Comparison of ENCODE assay signal across 29 mouse cellular contexts in the genomic region with DNA sequence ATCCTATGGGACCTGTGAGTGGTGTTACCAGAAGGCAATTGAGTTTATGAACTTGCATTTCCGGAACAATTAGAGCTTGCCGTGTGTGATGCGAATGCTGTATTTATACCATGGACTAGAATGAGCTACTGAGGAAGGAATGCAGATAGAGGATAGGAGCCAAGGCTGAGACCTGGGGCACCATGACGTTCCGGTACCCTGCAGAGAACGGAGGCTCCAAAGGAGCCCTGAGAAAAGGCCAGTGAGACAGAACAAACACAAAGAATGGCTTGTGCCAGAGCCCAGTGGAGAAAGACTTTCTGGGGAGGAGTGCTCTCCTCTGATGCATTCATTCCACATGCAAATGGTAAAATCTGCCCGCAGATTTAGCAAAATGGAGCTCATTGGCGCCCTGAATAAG.
"Had no signal": no experiment of that assay in that cellular context is flagged by ENCODE, and none has a peak within 500 bp of the region (broad histone marks: within the 10 kb centered on the region; RNA-seq: fewer than 3 reads in every experiment).

No protein-coding gene starts in this region.

- H3K9me3 ChIP-seq: limb, embryonic 10.5 days; limb, embryonic 12.5 days; limb, embryonic 13.5 days; limb, embryonic 15.5 days; liver, embryonic 12.5 days; liver, embryonic 13.5 days; liver, embryonic 15.5 days; lung, embryonic 15.5 days; midbrain, embryonic 10.5 days; midbrain, embryonic 12.5 days; midbrain, embryonic 13.5 days; midbrain, embryonic 15.5 days had no signal

- H3K4me3 ChIP-seq: limb, embryonic 10.5 days; limb, embryonic 12.5 days; limb, embryonic 13.5 days; limb, embryonic 15.5 days; liver, embryonic 12.5 days; liver, embryonic 13.5 days; liver, embryonic 15.5 days; lung, embryonic 15.5 days; megakaryocyte, embryonic 14.5 days; midbrain, embryonic 10.5 days; midbrain, embryonic 12.5 days; midbrain, embryonic 13.5 days; midbrain, embryonic 15.5 days; myocyte had no signal

- DNase-seq: left cerebral cortex, postnatal 4 days; liver; liver, embryonic 13.5 days; liver, postnatal 0 days; lung, adult 18-20 months; lung, adult 2 months; lung, embryonic 14.5 days; lung, postnatal 10 days; lung, postnatal 14 days; lung, postnatal 36 days; lung, postnatal 4 days; midbrain, embryonic 14.5 days had no signal

- H3K4me1 ChIP-seq: limb, embryonic 12.5 days; limb, embryonic 15.5 days; liver, embryonic 12.5 days; liver, embryonic 13.5 days; liver, embryonic 15.5 days; lung, embryonic 15.5 days; megakaryocyte, embryonic 14.5 days; midbrain, embryonic 15.5 days had no signal

- H3K27me3 ChIP-seq: limb, embryonic 12.5 days; limb, embryonic 13.5 days; limb, embryonic 15.5 days; liver, embryonic 12.5 days; liver, embryonic 13.5 days; liver, embryonic 15.5 days; lung, embryonic 15.5 days; megakaryocyte, embryonic 14.5 days; midbrain, embryonic 15.5 days had no signal

- H3K36me3 ChIP-seq: limb, embryonic 10.5 days; limb, embryonic 12.5 days; limb, embryonic 13.5 days; limb, embryonic 15.5 days; liver, embryonic 12.5 days; liver, embryonic 13.5 days; liver, embryonic 15.5 days; lung, embryonic 15.5 days; midbrain, embryonic 10.5 days; midbrain, embryonic 12.5 days; midbrain, embryonic 13.5 days; midbrain, embryonic 15.5 days had no signal

- H3K4me2 ChIP-seq: limb, embryonic 12.5 days; limb, embryonic 13.5 days; limb, embryonic 15.5 days; liver, embryonic 11.5 days; liver, embryonic 12.5 days; liver, embryonic 13.5 days; liver, embryonic 15.5 days; lung, embryonic 14.5 days; lung, embryonic 15.5 days; midbrain, embryonic 11.5 days; midbrain, embryonic 12.5 days; midbrain, embryonic 13.5 days; midbrain, embryonic 15.5 days had no signal

- H3K9ac ChIP-seq: limb, embryonic 12.5 days; limb, embryonic 13.5 days; limb, embryonic 15.5 days; liver, embryonic 12.5 days; liver, embryonic 13.5 days; liver, embryonic 14.5 days; liver, embryonic 15.5 days; liver, postnatal 0 days; lung, embryonic 14.5 days; lung, embryonic 15.5 days; midbrain, embryonic 12.5 days; midbrain, embryonic 13.5 days; midbrain, embryonic 15.5 days had no signal

- H3K27ac ChIP-seq: limb, embryonic 10.5 days; limb, embryonic 12.5 days; limb, embryonic 13.5 days; limb, embryonic 15.5 days; liver, embryonic 12.5 days; liver, embryonic 13.5 days; liver, embryonic 14.5 days; liver, embryonic 15.5 days; lung, embryonic 15.5 days; macrophage; midbrain, embryonic 10.5 days; midbrain, embryonic 12.5 days; midbrain, embryonic 13.5 days; midbrain, embryonic 15.5 days had no signal
